Mouse (Mus musculus) right cerebral cortex, adult 2 months (tissue): ENCODE measurements around the gene Runx1.

Experiments
- DNase-seq, 2 experiments: peaks; one replicate each; pipeline ENCODE4 v3.0.0; 2021 to 2022; ENCODE audit warnings: low spot score in 2 of 2

The Runx1 gene

GRCm38 (mm10) chr16:92825908-92826650, at the start of gene Runx1:
TSS of gene Runx1 (minus strand) at chr16:92826149.
- no peak for DNase-seq

- DNase-seq, result no peak
Measured at GRCm38 (mm10) chr16:92874015-92874414, 48.1 kb upstream of the Runx1 start.

- DNase-seq, result no peak
Measured at GRCm38 (mm10) chr16:92871728-92872127, 45.8 kb upstream of the Runx1 start.

- DNase-seq, result no peak
Measured at GRCm38 (mm10) chr16:92868550-92868949, 42.6 kb upstream of the Runx1 start.

- no peak for DNase-seq
Measured at GRCm38 (mm10) chr16:92867261-92867935, 41.4 kb upstream of the Runx1 start.

- no peak for DNase-seq
Measured at GRCm38 (mm10) chr16:92865314-92865713, 39.4 kb upstream of the Runx1 start.

GRCm38 (mm10) chr16:92864191-92864590, 38.2 kb upstream of the Runx1 start:
- DNase-seq, result peak in 1 of 2 experiments; percentile 10

- no peak for DNase-seq
Measured at GRCm38 (mm10) chr16:92863179-92863578, 37.2 kb upstream of the Runx1 start.

GRCm38 (mm10) chr16:92862430-92862829, 36.5 kb upstream of the Runx1 start:
- DNase-seq, result no peak

- no peak for DNase-seq
Measured at GRCm38 (mm10) chr16:92861571-92861970, 35.6 kb upstream of the Runx1 start.

GRCm38 (mm10) chr16:92860649-92861048, 34.7 kb upstream of the Runx1 start:
- DNase-seq, result no peak

- no peak for DNase-seq
Measured at GRCm38 (mm10) chr16:92856779-92857178, 30.8 kb upstream of the Runx1 start.

- DNase-seq, result no peak
Measured at GRCm38 (mm10) chr16:92852276-92852675, 26.3 kb upstream of the Runx1 start.

GRCm38 (mm10) chr16:92850416-92850815, 24.5 kb upstream of the Runx1 start:
- DNase-seq, result no peak

- DNase-seq, result no peak
Measured at GRCm38 (mm10) chr16:92847762-92848300, 21.9 kb upstream of the Runx1 start.

GRCm38 (mm10) chr16:92845244-92846225, 19.6 kb upstream of the Runx1 start:
- DNase-seq, result no peak

- no peak for DNase-seq
Measured at GRCm38 (mm10) chr16:92838709-92839108, 12.8 kb upstream of the Runx1 start.

- DNase-seq, result no peak
Measured at GRCm38 (mm10) chr16:92831341-92831740, 5.4 kb upstream of the Runx1 start.

GRCm38 (mm10) chr16:92830479-92830878, 4.5 kb upstream of the Runx1 start:
- DNase-seq, result no peak

- DNase-seq, result no peak
Measured at GRCm38 (mm10) chr16:92828308-92828862, 2.4 kb upstream of the Runx1 start.

GRCm38 (mm10) chr16:92827663-92828307, 1.8 kb upstream of the Runx1 start:
- DNase-seq, result no peak
